Mouse (Mus musculus) right cerebral cortex, postnatal 25 days (tissue): ENCODE data around the gene Prickle2.

ENCODE experiments used
- DNase-seq: peaks from one replicate; pipeline ENCODE4 v3.0.0; 2022

The Prickle2 gene

DNA sequence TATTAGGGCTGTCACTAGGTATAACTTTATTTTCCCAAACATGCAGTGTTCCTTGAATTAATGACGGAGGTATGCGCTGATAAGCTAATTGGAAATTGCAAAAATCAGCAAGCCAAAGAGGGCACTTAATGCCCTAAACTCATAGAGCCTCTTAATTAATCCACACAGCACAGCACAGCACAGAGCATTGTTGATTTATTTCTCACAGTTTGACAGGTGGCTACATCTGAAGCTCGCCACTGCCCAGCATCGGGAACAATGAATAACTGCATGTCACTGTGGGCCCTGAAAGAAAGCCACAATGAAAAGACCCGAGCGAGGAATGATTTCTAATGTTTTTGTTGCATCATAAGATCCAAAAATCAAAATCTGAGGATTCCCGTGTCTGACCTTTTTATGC lies 359.2 kb downstream of the Prickle2 start:
- DNase-seq = no peak

DNA sequence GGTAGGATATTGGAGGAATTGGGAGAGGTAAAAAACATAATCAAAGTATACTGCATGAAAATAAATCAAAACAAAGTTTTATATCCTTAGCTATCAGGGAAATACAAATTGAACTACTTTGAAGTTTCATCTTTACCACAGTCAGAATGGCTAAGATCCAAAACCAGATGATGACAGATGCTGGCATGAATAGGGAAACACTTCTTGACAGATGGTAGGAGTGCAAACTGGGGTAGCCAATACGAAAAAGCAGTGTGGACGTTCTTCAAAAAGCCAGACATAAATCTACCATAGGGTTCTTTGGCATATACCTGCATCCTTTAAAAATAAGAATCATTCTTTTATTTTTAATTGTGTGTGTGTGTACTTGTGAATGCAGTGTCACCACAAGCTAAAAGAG lies 360.8 kb downstream of the Prickle2 start:
- no peak for DNase-seq

DNA sequence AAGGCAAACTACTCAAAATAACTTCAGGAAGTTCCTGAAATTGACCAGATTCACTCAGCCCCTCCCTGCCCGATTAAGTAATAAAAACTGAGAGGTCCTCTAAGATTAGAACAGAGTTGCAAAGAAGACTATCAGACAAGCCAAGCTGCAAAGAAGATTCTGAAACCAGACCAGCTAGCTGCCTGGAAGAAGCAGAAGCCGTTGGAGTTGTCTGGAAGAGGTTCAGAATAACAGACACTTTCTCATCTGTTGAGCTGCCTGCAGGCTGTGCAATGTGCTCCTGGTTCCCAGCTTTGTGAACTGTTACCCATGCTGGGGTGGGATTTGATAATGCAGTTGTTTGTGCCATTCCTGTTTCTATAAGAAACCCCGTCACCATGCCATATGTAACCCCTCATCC lies 361.4 kb downstream of the Prickle2 start:
- DNase-seq = no peak
